Mouse (Mus musculus) left cerebral cortex, postnatal 36 days (tissue): ENCODE measurements around the gene Sptan1. TPM values are rescaled to one million over a fixed set of nuclear protein-coding genes. Genes with fewer than 3 reads are reported as not detected.

Experiments
- DNase-seq, 2 experiments: peaks; one replicate each; pipeline ENCODE4 v3.0.0; 2021 to 2022; ENCODE audit warnings: low spot score in 2 of 2, mixed read lengths in 1 of 2
- intact Hi-C: fragments of 180-260 bp; cut with DNase I; formaldehyde crosslinking; loops from one replicate; pipeline ENCODE4 v1.15.1; 2025
- microRNA-seq: library from miRNA; unstranded; fragments of <30 nt; microRNA quantifications from one replicate; pipeline ENCODE4 v1.2.0, GENCODE M21; 2022
- total RNA-seq, 2 experiments: library from RNA; stranded (reverse); gene quantifications; 2 replicates each; pipeline ENCODE4 v1.2.3; 2021

Sptan1 gene
- total RNA-seq, 2 experiments from 2014 or later = 880 to 891 TPM

DNA sequence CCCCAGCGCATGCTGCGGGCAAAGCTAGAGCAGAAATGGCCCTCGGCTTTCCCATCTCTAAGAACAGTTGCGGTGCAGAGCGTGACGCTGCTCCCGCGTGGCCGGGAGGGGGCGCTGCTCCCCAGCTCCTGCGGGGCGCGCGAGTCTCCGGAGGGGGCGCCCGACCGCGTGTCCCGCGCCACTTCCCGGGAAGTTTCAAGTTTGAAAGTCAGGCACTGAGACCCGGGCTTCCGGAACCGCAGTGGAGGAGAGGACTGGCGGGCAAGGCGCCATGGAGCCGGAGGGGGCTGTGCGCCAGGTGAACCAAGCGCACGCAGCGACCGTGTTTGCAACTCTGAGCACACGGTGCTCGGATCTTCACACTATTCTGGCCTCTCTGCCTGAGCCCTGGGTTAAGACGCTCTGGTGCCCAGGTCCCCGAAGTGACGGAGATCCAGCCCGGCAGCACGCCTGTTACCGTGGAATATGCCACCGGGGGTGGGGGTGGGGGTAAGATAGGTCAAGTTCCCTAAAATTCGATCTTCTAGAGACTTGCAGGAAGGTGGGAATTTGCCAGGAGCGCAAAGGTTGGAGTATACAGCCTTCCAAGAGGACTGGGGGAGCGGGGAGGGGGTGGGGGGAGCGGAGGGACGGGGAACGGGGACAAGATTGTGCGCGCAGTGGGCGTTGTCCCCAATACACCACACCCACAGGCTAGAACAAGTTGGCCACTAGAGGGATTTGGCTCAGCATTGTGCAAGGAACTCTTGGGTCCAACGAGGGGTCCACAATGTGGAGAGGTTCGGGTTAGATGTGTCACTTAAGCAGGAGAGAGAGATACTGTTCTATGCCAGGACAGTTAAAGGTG lies 112.4 kb downstream of the Sptan1 start, which contains the start of gene Pkn3:
Gene Pkn3 (plus strand): TSS at position 183 of the 847 bp plus-strand sequence.
- intact Hi-C loops = loop anchor here (10.0 kb wide), 1 partner anchor 87 kb away; no protein-coding TSS in a partner anchor
- peak; percentile 72 to 79 for DNase-seq

DNA sequence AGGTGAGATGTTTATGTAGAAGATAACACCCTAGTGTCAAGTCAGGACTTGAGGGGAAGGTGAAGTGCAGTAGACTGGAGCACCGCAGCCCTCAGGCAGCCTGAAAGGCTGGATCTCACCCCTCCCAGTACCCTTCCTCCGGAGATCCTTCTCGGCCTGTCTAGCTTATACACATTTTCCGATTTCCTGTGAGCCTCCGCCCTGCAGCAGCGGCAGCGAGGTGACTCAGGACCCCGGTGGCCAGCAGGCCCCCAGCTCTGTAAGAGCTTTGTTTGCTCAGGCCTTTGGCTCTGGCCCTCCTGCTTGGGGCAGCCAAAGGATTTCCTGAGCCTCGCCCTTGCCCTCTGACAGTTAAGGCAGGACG lies 113.0 kb downstream of the Sptan1 start:
- intact Hi-C loops = loop anchor here (10.0 kb wide), 1 partner anchor 86 kb away; no protein-coding TSS in a partner anchor

DNA sequence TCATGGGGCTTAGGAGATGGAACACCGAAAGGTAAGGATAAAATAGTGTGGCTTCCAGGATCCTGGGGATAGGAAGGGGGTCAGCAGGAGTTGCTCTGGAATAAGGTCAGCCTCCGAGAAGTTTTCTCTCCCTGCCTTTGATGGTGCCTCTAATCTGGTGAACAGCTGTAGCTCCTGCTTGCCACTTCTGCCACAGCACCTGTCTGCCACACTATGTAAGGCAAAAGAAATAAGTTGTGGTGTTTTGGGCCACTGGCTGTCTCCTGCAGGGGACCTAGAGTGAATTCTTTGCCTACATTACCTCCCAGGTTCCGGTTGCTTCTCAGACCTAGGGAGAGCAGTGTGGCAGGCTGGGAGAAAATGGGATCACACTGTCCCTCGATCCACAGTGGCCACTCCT lies 113.4 kb downstream of the Sptan1 start:
- no peak for DNase-seq
- intact Hi-C loops = loop anchor here (10.0 kb wide), 1 partner anchor 86 kb away; no protein-coding TSS in a partner anchor

More for the DNA sequence above, 113.0 kb downstream of the Sptan1 start:
- DNase-seq = no peak

DNA sequence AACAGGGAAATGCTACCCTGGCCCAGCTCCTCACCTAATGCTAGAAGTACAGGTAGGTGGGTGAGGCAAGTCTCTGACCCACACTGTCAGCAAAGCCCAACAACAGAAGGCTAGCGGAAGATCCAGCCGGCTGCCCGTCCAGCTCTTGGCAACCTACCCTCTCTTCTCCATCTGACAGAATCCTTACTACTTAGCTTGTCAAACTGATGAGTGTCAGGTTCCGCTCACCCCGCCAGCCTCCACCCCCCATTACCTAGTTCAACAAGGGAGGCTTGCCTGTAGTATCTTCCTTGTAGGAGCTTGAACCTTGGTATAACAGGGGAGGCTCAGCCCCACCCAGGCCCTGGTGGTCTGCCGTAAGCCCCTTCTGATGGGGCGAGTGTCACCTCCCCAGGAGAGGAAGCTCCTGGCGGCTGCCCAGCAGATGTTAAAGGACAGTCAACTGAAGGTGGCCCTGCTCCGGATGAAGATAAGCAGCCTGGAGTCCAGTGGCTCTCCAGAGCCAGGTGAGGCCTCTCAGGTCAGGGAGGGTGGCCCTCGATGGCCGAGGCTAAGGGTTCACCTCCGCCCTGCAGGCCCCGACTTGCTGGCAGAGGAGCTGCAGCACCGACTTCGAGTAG lies 114.9 kb downstream of the Sptan1 start:
- intact Hi-C loops = no loop called here
- DNase-seq = no peak

Small RNA genes within 50 kb of the gene (microRNA-seq; reads per million reads assigned to microRNA genes)
- not detected for gene Mir6997

Other genes with a start within 250 kb of the Sptan1 start
- 1 to 10 TPM; 1.9 to 2.3 TPM for gene Gm13420, start 213.9 kb upstream of the Sptan1 start, total RNA-seq
- gene Gm13547, start 206.2 kb upstream of the Sptan1 start, total RNA-seq = under 1 TPM in 1 of 2 experiments, not detected in 1; 0.54 TPM
- 10 to 100 TPM; 29.1 to 32.9 TPM for gene Coq4, start 178.1 kb upstream of the Sptan1 start, total RNA-seq
- gene Trub2, start 177.1 kb upstream of the Sptan1 start, total RNA-seq = 10 to 100 TPM; 46.6 to 52.1 TPM
- 10 to 100 TPM; 75.9 to 81.6 TPM for gene Slc27a4, start 162.9 kb upstream of the Sptan1 start, total RNA-seq
- 10 to 100 TPM; 57.0 to 63.4 TPM for gene Urm1, start 145.5 kb upstream of the Sptan1 start, total RNA-seq
- 1 to 10 TPM; 5.8 to 10.0 TPM for gene Cercam, start 96.4 kb upstream of the Sptan1 start, total RNA-seq
- gene Odf2, start 76.3 kb upstream of the Sptan1 start, total RNA-seq = 100 to 1,000 TPM in 1 of 2 experiments, 10 to 100 TPM in 1; 71.9 to 116 TPM
- gene Gle1, start 30.1 kb upstream of the Sptan1 start, total RNA-seq = 10 to 100 TPM; 42.7 to 49.0 TPM
- gene Wdr34, start 83.3 kb downstream of the Sptan1 start, total RNA-seq = 10 to 100 TPM; 38.6 to 40.8 TPM
- 100 to 1,000 TPM; 180 to 185 TPM for gene Set, start 91.8 kb downstream of the Sptan1 start, total RNA-seq
- 1 to 10 TPM; 1.1 to 2.9 TPM for gene Pkn3, start 112.1 kb downstream of the Sptan1 start, total RNA-seq
- 1 to 10 TPM; 7.2 to 8.6 TPM for gene Zdhhc12, start 128.1 kb downstream of the Sptan1 start, total RNA-seq
- gene Zer1, start 159.0 kb downstream of the Sptan1 start, total RNA-seq = 100 to 1,000 TPM; 154 to 161 TPM
- 10 to 100 TPM; 48.0 to 63.9 TPM for gene Tbc1d13, start 168.2 kb downstream of the Sptan1 start, total RNA-seq
- gene Endog, start 205.9 kb downstream of the Sptan1 start, total RNA-seq = 10 to 100 TPM; 19.3 to 25.0 TPM
- 10 to 100 TPM; 36.8 to 37.4 TPM for gene Spout1, start 212.9 kb downstream of the Sptan1 start, total RNA-seq
- 10 to 100 TPM; 14.2 to 15.4 TPM for gene Kyat1, start 240.3 kb downstream of the Sptan1 start, total RNA-seq